Mouse (Mus musculus) intestine, postnatal 0 days (tissue): ENCODE data around the gene Fndc5. TPM values are rescaled to one million over a fixed set of nuclear protein-coding genes. Genes with fewer than 3 reads are reported as not detected.

ENCODE experiments used
- ATAC-seq: fragments of 200-750 bp; cut with Nextera tagmentation; 2 replicates; pipeline ENCODE4 v1.8.0; 2017; ENCODE audit warnings: mild to moderate bottlenecking, moderate TSS enrichment, moderate library complexity
- H3K27ac ChIP-seq: fragments of 300-500 bp; sonication (generic); 2 replicates; pipeline ENCODE4 v1.5.1; 2014; ENCODE audit warnings: mild to moderate bottlenecking, low read depth, low read length, moderate library complexity
- H3K27me3 ChIP-seq: fragments of 300-500 bp; sonication (generic); replicated peaks from 2 replicates; pipeline ENCODE4 v1.6.1; 2014; ENCODE audit warnings: low read length, mixed read lengths; ENCODE audit not compliant: control insufficient read depth, insufficient read depth
- H3K36me3 ChIP-seq: fragments of 300-500 bp; sonication (generic); 2 replicates; pipeline ENCODE4 v1.6.1; 2014; ENCODE audit warnings: mild to moderate bottlenecking, moderate library complexity; ENCODE audit not compliant: control insufficient read depth, insufficient read depth
- H3K4me1 ChIP-seq: fragments of 300-500 bp; sonication (generic); replicated peaks from 2 replicates; pipeline ENCODE4 v1.6.1; 2014; ENCODE audit warnings: antibody characterized with exemption, low read length, mixed read lengths; ENCODE audit not compliant: control insufficient read depth, insufficient read depth
- H3K4me2 ChIP-seq: fragments of 300-500 bp; sonication (generic); replicated peaks from 2 replicates; pipeline ENCODE4 v1.6.1; 2014; ENCODE audit warnings: low read depth, mild to moderate bottlenecking, moderate library complexity
- H3K4me3 ChIP-seq: fragments of 300-500 bp; sonication (generic); 2 replicates; pipeline ENCODE4 v1.5.1; 2014; ENCODE audit warnings: low read depth, low read length
- H3K9ac ChIP-seq: fragments of 300-500 bp; sonication (generic); 2 replicates; pipeline ENCODE4 v1.6.1; 2014; ENCODE audit warnings: mild to moderate bottlenecking, low read depth, low read length
- H3K9me3 ChIP-seq: fragments of 300-500 bp; sonication (generic); 2 replicates; pipeline ENCODE4 v1.6.1; 2016; ENCODE audit warnings: mixed run types; ENCODE audit not compliant: control insufficient read depth
- CTCF ChIP-seq: sonication (generic); IDR thresholded peaks from 2 replicates; pipeline ENCODE4 v1.5.1; 2016; ENCODE audit warnings: low read depth, mild to moderate bottlenecking, control low read depth, antibody characterized with exemption, moderate library complexity
- WGBS: fragments of 180-500 bp; shearing (Covaris S2); extraction: QIAGEN DNeasy Blood & Tissue Kit; methylation state at CpG from one replicate; pipeline ENCODE4 v1.1.7; 2014; 5-methylcytosine and 5-hydroxymethylcytosine counted together
- polyA plus RNA-seq: library from polyadenylated mRNA; unstranded; fragments of >200 nt; fragmentation: Nextera tagmentation; extraction: Ambion mirVana; gene quantifications from 2 replicates; pipeline ENCODE4 v1.2.1, GENCODE M21; 2015

Fndc5 gene
- polyA plus RNA-seq, 1 experiment from 2014 or later, result 14.5 TPM

DNA sequence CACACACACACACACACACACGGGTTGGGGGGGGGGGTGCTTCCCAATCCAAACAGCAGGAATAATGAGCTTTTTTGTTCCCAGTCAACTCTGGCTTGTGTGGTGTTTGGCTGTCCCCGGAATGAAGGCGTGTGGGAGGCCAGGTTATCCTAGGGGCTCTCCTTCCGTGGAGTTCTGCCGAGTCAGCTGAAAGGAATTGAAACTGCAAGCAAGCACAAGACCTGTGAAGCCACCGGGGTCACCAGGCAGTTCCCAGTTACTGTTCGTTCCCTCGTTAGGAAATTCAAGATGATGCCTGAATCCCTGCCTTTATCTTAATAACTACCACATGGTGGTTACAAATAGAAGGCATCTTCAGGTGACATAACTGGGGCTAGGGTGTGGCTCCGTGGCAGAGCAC lies 7.4 kb upstream of the Fndc5 start:
- Histone ChIP-seq H3K9me3 (no peaks in the 10 kb centered on the region), H3K4me3 (no peak overlapping the region), H3K27ac (peak overlapping the region; percentile 3; the same call in 1 of the 2 replicates), H3K4me2 (peak overlapping the region; percentile 55; the same call in 1 of the 2 replicates), H3K9ac (no peak overlapping the region), H3K36me3 (no peaks in the 10 kb centered on the region), H3K4me1 (peaks cover 4% of the 10 kb centered on the region), H3K27me3 (peaks cover 4% of the 10 kb centered on the region; the same call in 1 of the 2 replicates)
- TF ChIP-seq CTCF, result no peak
- ATAC-seq, result peak; percentile 33
- WGBS, result 38% methylated on average over 9 of the region's 9 CpGs

DNA sequence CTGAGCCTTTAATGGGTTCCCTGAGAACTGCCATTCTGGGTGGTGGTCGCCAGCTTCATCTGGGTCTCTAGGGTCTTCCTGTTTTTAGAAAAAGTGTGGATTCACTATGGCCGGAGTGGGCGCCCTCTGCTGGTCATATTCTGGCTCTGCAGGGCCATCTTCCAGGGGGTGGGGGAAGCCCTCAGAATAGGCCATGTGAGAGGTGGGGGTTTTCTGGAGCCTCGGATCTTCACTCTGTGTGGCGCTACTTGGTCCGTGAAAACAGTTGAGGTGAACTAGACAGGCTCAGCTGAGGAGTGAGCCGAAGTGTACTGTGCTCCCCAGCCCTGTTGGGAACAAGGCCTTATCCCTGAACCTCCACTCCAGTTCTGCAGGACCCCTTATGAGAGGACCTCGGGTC lies 6.7 kb upstream of the Fndc5 start:
- Histone ChIP-seq H3K4me3 (0 out of 2 replicates have a peak overlapping the region, but pooled peaks have one; percentile 24), H3K4me2 (peak overlapping the region; percentile 55), H3K9me3 (no peaks in the 10 kb centered on the region), H3K36me3 (no peaks in the 10 kb centered on the region), H3K9ac (peak overlapping the region; percentile 17; the same call in 1 of the 2 replicates), H3K4me1 (peaks cover 4% of the 10 kb centered on the region), H3K27me3 (peaks cover 4% of the 10 kb centered on the region; the same call in 1 of the 2 replicates), H3K27ac (peak overlapping the region; percentile 3; the same call in 1 of the 2 replicates)
- ATAC-seq, result peak; percentile 15; the same call in 1 of the 2 replicates
- peak; percentile 86 for TF ChIP-seq CTCF
- WGBS, result 5% methylated on average over 8 of the region's 8 CpGs

DNA sequence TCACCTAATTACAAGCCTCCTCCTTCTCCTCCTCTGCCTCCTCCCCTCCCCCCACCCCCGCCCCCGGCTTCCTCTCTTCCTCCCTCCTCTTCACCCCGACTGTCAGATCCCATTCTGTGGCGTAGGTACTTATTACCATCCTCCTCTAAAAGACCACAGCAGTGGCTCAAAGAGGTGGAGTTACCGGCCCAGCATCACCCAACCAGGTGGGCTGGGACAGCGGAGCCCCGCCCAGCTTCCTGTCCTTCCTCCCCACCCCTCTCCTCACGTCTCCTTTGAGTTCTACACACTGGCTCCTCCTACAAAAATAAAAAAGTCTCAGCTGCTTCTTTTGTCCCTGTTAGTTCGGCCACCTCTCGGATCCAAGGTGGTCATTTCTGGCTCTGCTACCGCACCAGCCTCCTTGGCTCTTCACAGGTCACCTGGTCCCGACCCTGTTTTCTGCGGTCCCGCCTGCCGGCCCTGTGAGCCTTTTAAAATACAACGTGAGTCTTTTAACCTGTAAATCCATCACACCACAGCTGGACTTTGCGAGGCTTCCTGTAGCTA lies 6.0 kb upstream of the Fndc5 start:
- peaks cover under 1% of the 10 kb centered on the region for H3K4me1 ChIP-seq
- peaks cover 4% of the 10 kb centered on the region; the same call in 1 of the 2 replicates for H3K27me3 ChIP-seq
- H3K27ac ChIP-seq, result no peak overlapping the region
- ATAC-seq, result no peak; the same call in 1 of the 2 replicates
- no peak overlapping the region for H3K9ac ChIP-seq
- WGBS, result 6% methylated on average over 17 of the region's 17 CpGs
- H3K36me3 ChIP-seq, result no peaks in the 10 kb centered on the region
- no peak for TF ChIP-seq CTCF
- H3K4me2 ChIP-seq, result peak overlapping the region; percentile 55
- no peaks in the 10 kb centered on the region for H3K9me3 ChIP-seq
- peak overlapping the region; percentile 24; the same call in 1 of the 2 replicates for H3K4me3 ChIP-seq

DNA sequence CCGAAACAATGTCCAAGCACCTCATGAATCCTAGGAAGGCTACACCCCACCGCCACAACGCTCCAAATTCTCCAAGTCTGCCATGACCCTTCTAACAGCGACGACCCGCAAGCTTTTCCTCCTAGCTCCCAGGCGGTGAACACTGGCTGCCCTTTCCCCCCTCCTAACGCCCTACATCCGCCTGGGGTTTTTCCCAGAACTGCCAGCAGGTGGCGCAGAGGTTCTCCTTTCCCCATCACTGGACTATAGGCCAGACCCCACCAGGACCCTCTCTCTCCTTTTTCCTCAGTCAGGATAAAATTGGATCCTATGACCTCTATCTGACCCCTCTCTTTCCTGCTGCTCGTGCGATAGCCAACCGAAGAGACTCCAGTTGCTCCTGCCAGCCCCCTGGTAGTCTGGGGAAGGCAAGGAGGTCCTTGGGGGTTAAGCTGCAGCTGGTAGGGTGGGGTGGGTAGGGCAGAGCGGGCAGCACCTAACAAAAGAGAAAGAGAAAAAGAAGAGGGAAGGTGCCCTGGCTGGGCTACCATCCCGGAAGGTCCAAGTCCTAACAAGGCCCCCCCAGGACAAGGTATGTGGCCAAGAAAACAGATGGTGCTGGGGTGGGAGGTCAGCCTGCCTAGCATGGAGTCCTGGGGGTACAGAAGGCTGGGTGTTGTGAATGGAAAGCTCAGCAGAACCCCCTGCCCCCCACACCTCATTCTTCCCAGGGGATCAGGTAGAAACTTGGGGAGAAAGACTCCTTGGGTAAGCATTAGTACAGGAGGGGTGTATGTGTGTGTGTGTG lies 1.8 kb upstream of the Fndc5 start:
- peak; percentile 90 for TF ChIP-seq CTCF
- peak overlapping the region; percentile 7; the same call in 1 of the 2 replicates for H3K4me3 ChIP-seq
- H3K27ac ChIP-seq, result no peak overlapping the region
- H3K9me3 ChIP-seq, result no peaks in the 10 kb centered on the region
- H3K27me3 ChIP-seq, result 0 out of 2 replicates have a peak, but pooled peaks cover 3% of the 10 kb centered on the region
- no peaks in the 10 kb centered on the region; the same call in 1 of the 2 replicates for H3K4me1 ChIP-seq
- H3K4me2 ChIP-seq, result peak overlapping the region; percentile 55
- H3K36me3 ChIP-seq, result no peaks in the 10 kb centered on the region; the same call in 1 of the 2 replicates
- no peak overlapping the region for H3K9ac ChIP-seq
- no peak for ATAC-seq
- WGBS, result 10% methylated on average over 15 of the region's 15 CpGs

DNA sequence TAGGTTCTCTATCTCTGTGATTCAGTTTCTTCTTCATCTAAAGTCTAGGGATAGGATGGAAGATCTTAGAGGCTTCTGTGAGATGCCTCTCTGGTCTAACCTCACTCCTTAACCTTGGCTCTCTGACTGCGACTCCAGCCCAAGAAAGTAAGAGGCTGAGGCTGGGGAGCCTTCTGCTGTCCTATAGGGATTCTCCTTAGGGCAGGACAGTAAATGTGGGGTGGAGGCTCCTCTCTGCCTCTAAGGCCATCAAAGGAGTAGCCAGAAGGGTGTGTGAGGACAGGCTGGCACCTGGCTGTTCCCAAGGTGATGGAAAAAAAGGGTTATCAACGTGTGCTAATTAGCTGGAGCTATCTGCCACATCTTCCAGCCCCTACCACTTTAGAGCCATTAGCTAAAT lies 1.2 kb upstream of the Fndc5 start:
- ATAC-seq, result no peak
- Histone ChIP-seq H3K4me1 (no peaks in the 10 kb centered on the region), H3K27me3 (0 out of 2 replicates have a peak, but pooled peaks cover 3% of the 10 kb centered on the region), H3K4me3 (no peak overlapping the region), H3K9ac (no peak overlapping the region), H3K9me3 (no peaks in the 10 kb centered on the region), H3K36me3 (no peaks in the 10 kb centered on the region; the same call in 1 of the 2 replicates), H3K4me2 (no peak overlapping the region), H3K27ac (no peak overlapping the region)
- no peak for TF ChIP-seq CTCF
- WGBS, result 55% methylated on average over 2 of the region's 2 CpGs

DNA sequence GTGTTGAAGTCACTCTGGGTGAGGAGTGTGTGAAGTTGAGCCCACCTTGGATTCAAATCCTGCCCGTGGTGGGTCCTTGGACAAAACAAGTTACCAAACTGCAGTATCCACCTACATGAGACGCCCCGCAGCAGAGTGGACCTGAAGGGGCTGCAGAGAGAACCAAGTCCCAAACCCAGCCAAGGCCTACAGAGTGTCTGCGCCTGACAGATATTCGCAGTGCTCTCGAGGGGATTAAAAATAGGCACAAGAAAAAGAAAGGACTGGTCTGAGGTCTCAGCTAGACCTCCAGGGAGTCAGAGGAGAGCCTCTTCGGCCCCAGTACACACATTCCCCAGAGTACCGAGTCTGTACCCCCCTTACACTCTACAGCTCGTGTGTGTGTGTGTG lies 615 bp upstream of the Fndc5 start:
- Histone ChIP-seq H3K36me3 (no peaks in the 10 kb centered on the region; the same call in 1 of the 2 replicates), H3K27ac (no peak overlapping the region), H3K4me1 (no peaks in the 10 kb centered on the region), H3K4me2 (peak overlapping the region; percentile 96), H3K27me3 (0 out of 2 replicates have a peak, but pooled peaks cover 3% of the 10 kb centered on the region), H3K4me3 (peak overlapping the region; percentile 57), H3K9me3 (no peaks in the 10 kb centered on the region), H3K9ac (no peak overlapping the region)
- no peak for TF ChIP-seq CTCF
- 60% methylated on average over 9 of the region's 9 CpGs for WGBS
- ATAC-seq, result no peak
